Mouse (Mus musculus) left cerebral cortex, postnatal 14 days (tissue): ENCODE measurements around the gene 9130213A22Rik. TPM values are rescaled to one million over a fixed set of nuclear protein-coding genes. Genes with fewer than 3 reads are reported as not detected.

ENCODE experiments used
- DNase-seq, 2 experiments: peaks; one replicate each; pipeline ENCODE4 v3.0.0; 2021 to 2022; ENCODE audit warnings: low spot score in 2 of 2, mixed read lengths in 1 of 2
- intact Hi-C: fragments of 180-260 bp; cut with DNase I; formaldehyde crosslinking; loops from one replicate; pipeline ENCODE4 v1.15.1; 2025
- total RNA-seq, 2 experiments: library from RNA; stranded (reverse); gene quantifications; 2 replicates each; pipeline ENCODE4 v1.2.3; 2021

Gene 9130213A22Rik
- total RNA-seq, 2 experiments from 2014 or later, result 0.27 to 0.51 TPM

- intact Hi-C loops, result loop anchor here (1.0 kb wide), 1 partner anchor 10 kb away; no protein-coding TSS in a partner anchor
- DNase-seq, result peak in 1 of 2 experiments; percentile 95
Measured at GRCm38 (mm10) chr11:69110319-69111046, 11.9 kb downstream of the 9130213A22Rik start.

- intact Hi-C loops, result no loop called here
- no peak for DNase-seq
Measured at GRCm38 (mm10) chr11:69109032-69109900, 13.1 kb downstream of the 9130213A22Rik start.

DNA sequence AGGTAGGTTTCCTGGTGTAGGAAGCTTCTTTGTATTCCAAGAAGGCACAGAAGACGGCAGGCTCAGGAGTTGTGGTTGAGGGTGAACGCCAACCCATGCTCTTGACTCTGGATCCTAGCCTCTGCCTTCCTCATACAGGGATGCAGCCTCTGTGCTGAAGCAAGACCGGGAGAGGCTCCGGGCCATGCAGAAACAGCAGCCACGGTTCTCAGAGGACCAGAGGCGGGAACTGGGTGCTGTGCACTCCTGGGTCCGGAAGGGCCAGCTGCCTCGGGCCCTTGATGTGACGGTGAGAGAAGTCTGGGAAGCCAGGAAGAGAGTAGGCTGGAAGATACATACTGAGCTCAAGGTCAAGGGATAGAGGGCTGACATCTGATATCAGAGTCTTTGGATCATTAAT lies 14.2 kb downstream of the 9130213A22Rik start:
- intact Hi-C loops, result no loop called here
- DNase-seq, result no peak

DNA sequence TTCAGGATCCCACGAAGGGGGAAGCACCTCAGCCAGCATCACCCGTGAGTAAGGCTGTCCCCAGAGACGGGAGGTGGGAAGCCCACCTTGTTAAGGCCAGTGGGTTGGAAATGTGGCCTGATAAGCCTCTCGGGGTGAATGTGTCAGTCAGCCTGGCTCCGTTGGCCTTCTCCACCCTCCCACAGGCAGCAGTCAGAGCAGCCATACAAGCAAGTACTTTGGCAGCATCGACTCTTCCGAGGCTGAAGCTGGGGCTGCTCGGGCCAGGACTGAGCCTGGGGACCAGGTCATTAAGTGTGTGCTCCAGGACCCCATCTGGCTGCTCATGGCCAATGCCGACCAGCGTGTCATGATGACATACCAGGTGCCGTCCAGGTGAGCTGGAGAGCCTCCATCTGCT lies 14.7 kb downstream of the 9130213A22Rik start:
- intact Hi-C loops, result no loop called here

GRCm38 (mm10) chr11:69106842-69107241 lies 15.5 kb downstream of the 9130213A22Rik start:
- DNase-seq, result no peak
- intact Hi-C loops, result no loop called here

More for the DNA sequence above, 14.7 kb downstream of the 9130213A22Rik start:
- no peak for DNase-seq

- DNase-seq, result no peak
- intact Hi-C loops, result no loop called here
Measured at GRCm38 (mm10) chr11:69106299-69106698, 16.1 kb downstream of the 9130213A22Rik start.

DNA sequence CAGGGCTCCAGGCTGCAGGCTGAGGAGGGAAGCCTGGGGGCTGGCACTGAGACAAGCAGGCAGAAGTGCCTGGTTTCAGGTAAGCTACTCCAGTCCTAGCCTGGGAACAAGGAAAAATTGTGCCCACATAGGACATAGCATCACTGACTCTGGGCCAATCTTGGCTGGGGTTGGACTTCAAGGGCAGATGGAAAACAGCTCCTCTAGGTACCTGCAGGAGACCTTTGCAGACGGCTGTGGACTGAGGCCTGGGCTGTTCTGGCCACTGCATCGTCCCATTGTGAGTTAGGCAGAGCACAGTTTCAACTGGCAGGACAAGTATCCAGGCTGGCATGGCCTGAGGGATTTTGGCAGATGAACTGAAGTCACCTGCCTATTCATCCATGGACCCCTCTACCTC lies 16.6 kb downstream of the 9130213A22Rik start:
- no peak for DNase-seq
- intact Hi-C loops, result no loop called here

GRCm38 (mm10) chr11:69105227-69105626 lies 17.2 kb downstream of the 9130213A22Rik start:
- intact Hi-C loops, result no loop called here
- no peak for DNase-seq

DNA sequence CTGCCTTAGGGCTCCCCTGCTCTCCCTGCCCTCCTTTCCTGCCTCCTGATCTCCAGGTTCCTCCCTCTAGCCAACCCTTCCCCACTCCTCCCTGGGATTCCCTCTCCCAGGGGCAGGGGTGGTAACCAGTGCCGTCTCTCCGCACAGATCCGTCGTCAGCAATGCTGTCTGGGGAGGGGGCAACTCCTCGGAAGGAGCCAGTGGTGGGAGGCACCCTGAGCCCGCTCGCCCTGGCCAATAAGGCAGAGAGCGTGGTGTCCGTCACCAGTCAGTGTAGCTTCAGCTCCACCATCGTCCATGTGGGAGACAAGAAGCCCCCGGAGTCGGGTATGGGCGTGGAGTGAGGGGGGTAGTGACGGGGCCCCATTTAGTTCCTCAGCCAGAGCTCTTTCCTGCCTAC lies 17.9 kb downstream of the 9130213A22Rik start:
- DNase-seq, result peak in 1 of 2 experiments; percentile 1
- intact Hi-C loops, result no loop called here

DNA sequence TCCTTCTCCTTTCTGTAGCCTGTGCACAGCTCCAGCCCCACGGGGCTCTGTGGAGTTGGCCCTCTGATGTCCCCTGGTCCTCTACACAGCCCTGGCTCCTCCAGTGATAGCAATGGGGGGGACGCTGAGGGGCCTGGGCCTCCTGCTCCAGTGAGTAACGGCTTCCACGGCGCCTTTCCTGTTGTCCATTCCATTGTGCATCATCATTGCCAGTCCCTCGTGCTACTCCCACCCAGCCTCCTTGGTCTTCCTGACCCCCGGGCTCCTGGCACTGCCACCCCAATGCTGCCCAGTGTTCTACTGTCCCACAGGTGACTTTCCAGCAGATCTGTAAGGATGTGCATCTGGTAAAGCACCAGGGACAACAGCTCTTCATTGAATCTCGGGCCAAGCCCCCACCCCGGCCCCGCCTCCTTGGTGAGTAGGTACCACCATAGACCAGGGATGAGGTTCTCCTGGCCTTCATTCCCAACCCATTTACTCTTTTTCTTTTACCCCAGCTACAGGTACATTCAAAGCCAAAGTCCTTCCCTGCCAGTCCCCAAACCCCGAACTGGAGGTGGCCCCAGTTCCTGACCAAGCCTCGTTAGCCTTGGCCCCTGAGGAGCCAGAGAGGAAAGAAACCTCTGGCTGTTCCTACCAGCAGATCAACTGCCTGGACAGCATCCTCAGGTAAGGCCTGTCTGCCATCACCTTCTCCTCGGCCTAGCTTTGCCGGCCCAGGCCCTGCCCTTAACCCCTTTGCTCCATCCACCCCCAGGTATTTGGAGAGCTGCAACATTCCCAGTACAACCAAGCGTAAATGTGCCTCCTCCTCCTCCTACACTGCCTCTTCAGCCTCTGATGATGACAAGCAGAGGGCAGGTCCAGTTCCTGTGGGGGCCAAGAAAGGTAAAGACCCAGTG lies 18.6 kb downstream of the 9130213A22Rik start:
- no peak for DNase-seq
- intact Hi-C loops, result no loop called here

GRCm38 (mm10) chr11:69103121-69103520 lies 19.3 kb downstream of the 9130213A22Rik start:
- DNase-seq, result no peak
- intact Hi-C loops, result no loop called here

DNA sequence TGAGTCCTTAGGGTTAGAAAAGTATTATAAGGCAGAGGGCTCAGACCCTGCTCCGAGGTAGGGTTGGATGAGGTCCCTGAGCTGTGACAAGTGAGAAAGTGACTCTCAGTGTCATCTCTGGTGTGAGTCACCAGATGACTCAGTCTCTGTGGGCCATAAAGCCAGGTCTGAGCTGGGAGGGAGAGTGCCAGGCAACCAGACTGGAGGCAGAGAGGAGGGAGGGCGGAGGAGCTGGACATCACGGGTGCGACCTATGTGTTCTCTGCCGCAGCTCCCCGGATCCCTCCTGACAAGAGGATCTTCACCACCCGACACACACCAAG lies 20.0 kb downstream of the 9130213A22Rik start:
- DNase-seq, result no peak
- intact Hi-C loops, result no loop called here

DNA sequence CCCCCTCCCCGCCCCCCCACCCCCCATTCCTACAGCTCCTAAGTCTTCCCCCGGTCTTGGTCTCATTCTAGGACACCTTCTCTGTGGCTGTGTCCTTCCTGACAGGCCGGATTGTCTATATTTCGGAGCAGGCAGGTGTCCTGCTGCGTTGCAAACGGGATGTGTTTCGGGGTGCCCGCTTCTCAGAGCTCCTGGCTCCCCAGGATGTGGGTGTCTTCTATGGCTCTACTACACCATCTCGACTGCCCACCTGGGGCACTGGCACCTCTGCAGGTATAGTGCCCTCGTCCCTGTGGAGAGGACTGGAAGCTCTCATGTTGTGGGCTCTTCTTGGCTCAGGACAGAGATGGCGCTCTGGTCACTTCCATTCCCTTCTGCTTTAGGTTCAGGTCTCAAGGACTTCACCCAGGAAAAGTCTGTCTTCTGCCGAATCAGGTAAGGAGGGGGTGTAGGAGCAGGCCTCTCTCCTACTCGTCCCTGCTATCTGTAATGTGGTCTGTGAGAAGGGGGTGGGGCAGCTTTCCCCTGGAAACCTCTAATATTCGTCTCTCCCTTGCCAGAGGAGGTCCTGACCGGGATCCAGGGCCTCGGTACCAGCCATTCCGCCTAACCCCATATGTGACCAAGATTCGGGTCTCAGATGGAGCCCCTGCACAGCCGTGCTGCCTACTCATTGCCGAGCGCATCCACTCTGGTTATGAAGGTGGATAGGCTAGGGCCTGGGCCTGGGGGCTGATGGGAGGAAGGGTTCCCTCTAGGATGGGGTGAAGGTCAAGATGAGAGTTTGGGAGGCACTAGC lies 20.6 kb downstream of the 9130213A22Rik start:
- intact Hi-C loops, result no loop called here
- DNase-seq, result no peak

GRCm38 (mm10) chr11:69100639-69101360 lies 21.6 kb downstream of the 9130213A22Rik start:
- DNase-seq, result no peak
- intact Hi-C loops, result loop anchor here (1.0 kb wide), 1 partner anchor 10 kb away; no protein-coding TSS in a partner anchor

DNA sequence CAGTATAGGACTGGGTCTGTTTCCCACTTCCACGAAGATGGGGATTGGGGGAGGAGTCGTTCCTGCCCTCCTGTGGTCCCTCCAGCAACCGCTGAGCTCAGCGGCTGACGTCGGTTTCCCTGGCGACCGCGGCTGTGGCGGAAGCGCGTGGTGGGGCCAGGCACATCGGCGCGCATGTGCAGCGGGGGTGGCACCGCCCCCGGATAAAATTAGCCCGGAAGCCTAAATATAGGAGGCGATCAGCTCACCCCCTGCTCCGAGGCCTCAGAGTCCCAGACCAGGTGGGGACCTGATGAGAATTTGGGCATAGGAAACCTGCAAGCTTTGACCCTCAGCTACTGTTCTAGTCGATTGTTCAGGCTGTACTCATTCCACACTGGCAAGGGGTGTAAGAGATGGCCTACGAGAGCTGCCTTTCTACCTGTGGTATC lies 22.5 kb downstream of the 9130213A22Rik start:
- DNase-seq, result peak; percentile 89 to 95
- intact Hi-C loops, result loop anchor here (1.0 to 5.0 kb wide), 2 partner anchors 10 to 317 kb away; no protein-coding TSS in a partner anchor

GRCm38 (mm10) chr11:69099177-69099914 lies 23.0 kb downstream of the 9130213A22Rik start:
- intact Hi-C loops, result loop anchor here (5.0 kb wide), 1 partner anchor 318 kb away; no protein-coding TSS in a partner anchor
- DNase-seq, result peak; percentile 79 to 81

- intact Hi-C loops, result loop anchor here (5.0 kb wide), 1 partner anchor 319 kb away; no protein-coding TSS in a partner anchor
- DNase-seq, result peak; percentile 95 to 98
Measured at GRCm38 (mm10) chr11:69098762-69099091, 23.7 kb downstream of the 9130213A22Rik start.
